Mouse (Mus musculus) neural tube, embryonic 11.5 days (tissue): ENCODE data around the gene Trim34a. TPM values are rescaled to one million over a fixed set of nuclear protein-coding genes. Genes with fewer than 3 reads are reported as not detected.
A peak's percentile ranks its signal among the peaks of the same experiment; 100 is the strongest.

ENCODE experiments used
- ATAC-seq: fragments of 200-750 bp; cut with Nextera tagmentation; 2 replicates; pipeline ENCODE4 v1.8.0; 2017; ENCODE audit warnings: moderate number of reproducible peaks, mild to moderate bottlenecking, moderate TSS enrichment, moderate library complexity; ENCODE audit not compliant: insufficient read depth, low FRiP score, low TSS enrichment
- DNase-seq: peaks from one replicate; pipeline ENCODE4 v3.0.0-alpha.2; 2015; ENCODE audit warnings: low spot score
- H3K27ac ChIP-seq: fragments of 300-500 bp; sonication (generic); 2 replicates; pipeline ENCODE4 v1.5.1; 2014; ENCODE audit warnings: low read depth, mild to moderate bottlenecking, low read length
- H3K27me3 ChIP-seq: fragments of 300-500 bp; sonication (generic); 2 replicates; pipeline ENCODE4 v1.6.1; 2014; ENCODE audit warnings: mild to moderate bottlenecking, low read length, mixed read lengths; ENCODE audit not compliant: control insufficient read depth, insufficient read depth
- H3K36me3 ChIP-seq: fragments of 300-500 bp; sonication (generic); 2 replicates; pipeline ENCODE4 v1.6.1; 2014; ENCODE audit warnings: mild to moderate bottlenecking, low read length, moderate library complexity, mixed read lengths; ENCODE audit not compliant: control insufficient read depth, insufficient read depth
- H3K4me1 ChIP-seq: fragments of 300-500 bp; sonication (generic); 2 replicates; pipeline ENCODE4 v1.6.1; 2014; ENCODE audit warnings: low read length, mixed read lengths; ENCODE audit not compliant: control insufficient read depth, insufficient read depth
- H3K4me2 ChIP-seq: fragments of 300-500 bp; sonication (generic); 2 replicates; pipeline ENCODE4 v1.6.1; 2014; ENCODE audit warnings: low read depth, mild to moderate bottlenecking, moderate library complexity
- H3K4me3 ChIP-seq: fragments of 300-500 bp; sonication (generic); 2 replicates; pipeline ENCODE4 v1.5.1; 2014; ENCODE audit warnings: low read depth, low read length
- H3K9ac ChIP-seq: fragments of 300-500 bp; sonication (generic); 2 replicates; pipeline ENCODE4 v1.6.1; 2014; ENCODE audit warnings: mild to moderate bottlenecking, low read length
- H3K9me3 ChIP-seq: fragments of 300-500 bp; sonication (generic); 2 replicates; pipeline ENCODE4 v1.6.1; 2016; ENCODE audit warnings: low read length; ENCODE audit not compliant: control insufficient read depth
- WGBS: fragments of 180-500 bp; shearing (Covaris S2); extraction: QIAGEN DNeasy Blood & Tissue Kit; methylation state at CpG from one replicate; pipeline ENCODE4 v1.1.7; 2014; 5-methylcytosine and 5-hydroxymethylcytosine counted together
- polyA plus RNA-seq: library from polyadenylated mRNA; unstranded; fragments of >200 nt; fragmentation: Nextera tagmentation; extraction: Ambion mirVana; gene quantifications from 2 replicates; pipeline ENCODE4 v1.2.1, GENCODE M21; 2014

The Trim34a gene
- 0.74 and 0.84 TPM in 2 replicates for polyA plus RNA-seq

DNA sequence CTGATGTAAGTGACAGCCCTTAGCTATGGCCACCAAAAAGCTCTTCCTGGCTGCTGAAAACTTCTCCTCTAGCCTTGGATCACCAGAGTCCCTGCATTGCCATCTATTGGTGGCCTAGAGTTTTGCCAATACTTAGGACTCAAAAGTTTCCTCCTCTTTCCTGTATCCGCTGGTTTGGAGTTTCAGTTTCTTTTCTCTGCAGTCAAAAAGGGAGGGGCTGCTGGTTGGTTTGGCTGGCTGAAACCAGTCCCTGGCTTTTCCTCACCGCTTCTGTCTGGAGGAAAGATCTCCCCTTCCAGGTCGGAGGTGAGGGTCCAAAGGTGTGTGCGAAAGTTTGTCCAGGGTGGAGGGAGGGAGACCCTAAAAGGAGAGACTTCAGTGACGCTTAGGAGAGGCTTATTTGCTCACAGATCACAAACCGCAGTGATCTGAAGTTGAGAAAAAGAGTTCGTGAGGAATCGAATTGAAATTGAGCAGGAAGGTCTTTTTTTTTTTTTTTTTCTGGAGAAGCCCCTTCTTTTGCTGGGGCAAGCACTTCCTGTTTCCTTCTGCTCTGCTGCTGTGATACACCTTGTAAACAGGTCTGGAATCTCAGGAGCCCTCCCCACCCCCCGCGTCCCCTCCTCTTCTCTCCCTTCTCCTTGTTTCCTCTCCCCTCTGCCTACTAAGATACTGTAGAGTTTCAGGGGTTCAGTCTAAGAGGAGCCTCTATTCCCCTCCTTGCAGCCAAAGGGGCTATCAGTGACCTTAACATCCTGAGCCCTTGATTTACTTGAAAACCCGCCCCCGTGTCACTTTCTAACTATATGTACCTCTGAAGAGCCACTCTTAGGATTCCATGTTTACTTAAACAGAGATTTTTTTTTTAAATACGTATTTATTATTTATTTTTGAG, at the start of gene Trim34a:
Gene Trim34a (plus strand): TSS at position 171 of the 895 bp plus-strand sequence.
- DNase-seq = peak; percentile 52
- peak; percentile 35; the same call in 1 of the 2 replicates for ATAC-seq
- 14% methylated on average over 13 of the region's 13 CpGs for WGBS
- no peaks in the 10 kb centered on the region for H3K36me3 ChIP-seq
- peak within 1 kb of the TSS; percentile 48 for H3K9ac ChIP-seq
- H3K27me3 ChIP-seq = no peaks in the 10 kb centered on the region
- no peak within 1 kb of the TSS for H3K27ac ChIP-seq
- peak within 1 kb of the TSS; percentile 28 for H3K4me3 ChIP-seq
- H3K4me1 ChIP-seq = no peaks in the 10 kb centered on the region
- H3K9me3 ChIP-seq = no peaks in the 10 kb centered on the region
- peak within 1 kb of the TSS; percentile 41 for H3K4me2 ChIP-seq

DNA sequence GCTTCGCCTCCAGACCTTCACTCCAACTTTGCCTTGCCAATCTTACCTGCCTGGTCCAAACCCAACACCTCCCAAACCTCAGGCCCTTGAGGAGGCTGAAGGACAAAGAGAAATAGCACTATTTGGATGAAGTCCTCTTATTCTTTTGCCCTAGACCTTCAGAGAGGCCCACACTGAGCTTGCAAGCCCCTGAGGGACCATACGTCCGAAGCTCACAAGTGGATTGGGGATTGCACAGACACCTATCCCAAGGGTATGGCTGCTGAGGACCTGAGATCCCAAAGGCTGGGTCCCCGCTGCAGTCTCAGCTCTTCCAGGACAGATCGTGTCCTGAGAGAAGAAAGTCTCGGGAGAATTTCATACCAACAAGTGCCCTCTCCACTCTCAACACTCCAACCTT, 48.4 kb upstream of the Trim34a start, which contains the start of gene Olfr649:
Gene Olfr649 (minus strand): TSS at position 101 of the 400 bp plus-strand sequence.
- ATAC-seq (no peak), DNase-seq (no peak)
- WGBS = 88% methylated on average over 6 of the region's 6 CpGs
- H3K9ac ChIP-seq = no peak within 1 kb of the TSS
- no peaks in the 10 kb centered on the region for H3K9me3 ChIP-seq
- no peak within 1 kb of the TSS for H3K4me2 ChIP-seq
- H3K4me3 ChIP-seq = no peak within 1 kb of the TSS
- H3K4me1 ChIP-seq = no peaks in the 10 kb centered on the region
- H3K27ac ChIP-seq = no peak within 1 kb of the TSS
- no peaks in the 10 kb centered on the region for H3K36me3 ChIP-seq
- H3K27me3 ChIP-seq = no peaks in the 10 kb centered on the region

DNA sequence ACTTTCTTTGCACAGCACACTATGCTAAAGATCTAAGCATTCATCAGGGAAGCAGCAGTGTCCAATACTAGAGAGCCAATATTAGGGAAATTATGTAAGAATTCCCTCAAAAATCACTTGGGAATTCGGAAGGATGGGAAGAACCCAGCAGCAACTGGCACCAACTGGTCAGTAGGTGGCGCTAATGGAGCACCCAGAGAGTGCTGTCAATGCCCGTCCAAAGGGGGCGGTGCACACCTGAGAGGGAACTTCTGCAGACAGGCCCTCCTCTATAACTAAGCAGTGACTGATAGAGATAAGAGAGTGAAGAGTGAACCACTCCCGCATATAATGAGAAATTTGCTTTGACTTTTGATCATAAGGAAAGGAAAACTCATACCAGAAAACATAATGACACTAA, 44.4 kb upstream of the Trim34a start:
- Histone ChIP-seq H3K27ac (no peak overlapping the region), H3K4me1 (no peaks in the 10 kb centered on the region), H3K4me2 (no peak overlapping the region), H3K9me3 (no peaks in the 10 kb centered on the region), H3K27me3 (no peaks in the 10 kb centered on the region), H3K36me3 (no peaks in the 10 kb centered on the region), H3K4me3 (no peak overlapping the region), H3K9ac (no peak overlapping the region)
- WGBS = 9% methylated on average over 5 of the region's 5 CpGs
- DNase-seq = peak; percentile 72
- peak; percentile 31; the same call in 1 of the 2 replicates for ATAC-seq

DNA sequence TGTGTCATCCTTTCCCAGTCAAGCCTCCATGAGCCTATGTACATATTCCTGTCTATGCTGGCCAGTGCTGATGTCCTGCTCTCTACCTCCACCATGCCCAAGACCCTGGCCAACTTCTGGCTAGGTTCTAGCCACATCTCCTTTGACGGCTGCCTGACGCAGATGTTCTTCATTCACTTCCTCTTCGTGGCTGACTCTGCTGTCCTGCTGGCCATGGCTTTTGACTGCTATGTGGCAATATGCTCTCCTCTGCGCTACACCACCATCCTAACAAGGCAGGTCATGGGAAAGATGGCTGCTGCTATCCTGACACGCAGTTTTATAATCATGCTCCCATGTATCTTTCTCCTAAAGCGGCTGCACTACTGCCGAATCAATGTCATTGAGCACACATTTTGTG, 38.1 kb upstream of the Trim34a start:
- Histone ChIP-seq H3K36me3 (no peaks in the 10 kb centered on the region), H3K27me3 (no peaks in the 10 kb centered on the region), H3K4me1 (no peaks in the 10 kb centered on the region), H3K9ac (no peak overlapping the region), H3K4me3 (no peak overlapping the region), H3K27ac (no peak overlapping the region), H3K4me2 (no peak overlapping the region), H3K9me3 (no peaks in the 10 kb centered on the region)
- ATAC-seq = no peak
- no peak for DNase-seq
- 97% methylated on average over 7 of the region's 7 CpGs for WGBS

DNA sequence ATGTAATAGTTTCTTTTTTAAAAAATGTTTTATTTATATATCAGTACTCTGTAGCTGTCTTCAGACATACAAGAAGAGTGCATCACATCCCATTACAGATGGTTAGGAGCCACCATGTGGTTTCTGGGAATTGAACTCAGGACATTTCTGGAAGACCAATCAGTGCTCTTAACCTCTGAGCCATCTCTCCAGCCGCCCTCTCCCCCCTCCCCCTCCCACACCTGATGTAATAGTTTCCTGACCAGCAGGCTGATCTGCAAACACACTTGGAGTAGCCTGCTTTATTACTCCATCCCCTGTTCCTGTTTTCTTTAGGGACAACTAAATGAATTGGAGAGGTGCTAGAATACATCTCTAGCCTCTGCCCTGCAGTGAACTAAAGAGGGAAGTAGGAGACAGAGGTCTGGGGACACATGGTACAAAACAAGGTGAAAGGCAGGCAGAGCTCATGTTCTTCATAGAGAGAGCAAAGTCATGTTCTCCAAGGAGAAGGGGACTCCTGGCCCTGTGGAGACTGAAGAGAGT, 28.2 kb upstream of the Trim34a start:
- Histone ChIP-seq H3K9me3 (no peaks in the 10 kb centered on the region), H3K4me1 (0 out of 2 replicates have a peak, but pooled peaks cover 3% of the 10 kb centered on the region), H3K9ac (no peak overlapping the region), H3K36me3 (no peaks in the 10 kb centered on the region), H3K4me2 (no peak overlapping the region), H3K27ac (no peak overlapping the region), H3K4me3 (no peak overlapping the region), H3K27me3 (no peaks in the 10 kb centered on the region)
- ATAC-seq = no peak
- DNase-seq = no peak
- 63% methylated on average over 1 of the region's 1 CpGs for WGBS

DNA sequence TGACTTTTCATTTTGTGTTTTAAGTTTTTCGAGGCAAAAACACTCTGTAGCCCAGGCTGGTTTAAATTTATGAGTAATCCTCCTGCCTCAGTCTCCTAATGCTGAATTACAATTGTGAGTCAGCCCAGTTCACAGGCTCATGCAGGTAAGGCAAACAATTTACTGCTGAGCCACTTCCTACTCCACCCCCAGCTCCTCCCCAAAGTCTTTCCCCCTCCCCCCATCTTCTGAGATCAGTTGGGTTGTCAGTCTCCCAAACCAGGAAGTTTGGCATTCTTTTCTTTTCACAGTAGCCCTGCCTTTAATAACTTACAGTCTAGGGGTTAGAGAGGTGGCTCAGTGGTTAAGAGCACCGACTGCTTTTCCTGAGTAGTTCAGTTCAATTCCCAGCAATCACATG, 26.4 kb upstream of the Trim34a start:
- Histone ChIP-seq H3K4me1 (0 out of 2 replicates have a peak, but pooled peaks cover 3% of the 10 kb centered on the region), H3K4me2 (no peak overlapping the region), H3K27ac (no peak overlapping the region), H3K9ac (no peak overlapping the region), H3K36me3 (no peaks in the 10 kb centered on the region), H3K4me3 (no peak overlapping the region), H3K27me3 (no peaks in the 10 kb centered on the region), H3K9me3 (no peaks in the 10 kb centered on the region)
- WGBS = 77% methylated on average over 2 of the region's 2 CpGs
- no peak for ATAC-seq
- DNase-seq = no peak

DNA sequence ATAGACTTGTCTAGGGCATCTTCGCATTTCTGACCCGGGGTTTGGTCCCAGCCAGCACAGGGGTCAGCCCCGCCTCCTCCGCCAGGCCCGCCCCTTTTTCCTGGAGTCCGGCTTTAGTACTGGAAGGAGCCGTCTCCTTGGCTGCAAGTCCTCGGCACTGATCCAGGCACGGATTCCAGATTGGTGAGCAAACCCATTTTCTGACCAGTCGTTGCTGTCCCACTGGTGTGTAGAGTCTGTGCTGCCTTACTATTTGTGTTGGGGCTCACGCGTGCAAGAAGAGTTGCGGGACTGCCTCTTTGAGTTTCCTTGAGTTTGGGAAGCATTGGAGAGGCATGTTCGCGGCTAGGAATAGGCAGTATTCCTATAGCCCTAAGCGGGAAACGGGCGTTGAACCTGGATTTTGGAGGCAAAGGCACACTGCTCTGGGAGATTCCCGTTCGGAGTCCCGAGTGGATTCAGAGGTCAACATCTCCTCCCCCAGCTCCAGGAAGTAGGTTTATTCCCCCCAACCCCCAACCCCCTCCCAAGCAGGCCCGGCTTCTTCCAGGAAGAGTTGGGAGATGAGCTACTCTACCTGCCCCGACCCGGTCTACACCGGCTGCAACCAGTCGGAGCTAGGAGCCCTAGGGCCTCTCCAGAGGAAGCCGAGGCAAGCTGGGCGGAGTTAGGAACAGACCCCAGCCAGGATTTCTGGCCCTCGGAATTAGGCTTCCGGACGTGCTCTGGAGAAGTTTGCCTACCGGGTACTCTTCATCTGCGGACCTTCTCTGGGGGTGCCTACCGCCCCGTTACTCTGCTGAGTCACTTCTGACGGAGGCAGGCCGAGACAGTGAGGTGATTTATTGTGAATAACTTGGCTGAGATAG, 25.3 kb upstream of the Trim34a start, which contains the start of gene Trim6:
Gene Trim6 (plus strand): TSS at position 93 of the 869 bp plus-strand sequence.
- Histone ChIP-seq H3K27me3 (no peaks in the 10 kb centered on the region), H3K9me3 (no peaks in the 10 kb centered on the region), H3K4me3 (peak within 1 kb of the TSS; percentile 31), H3K36me3 (no peaks in the 10 kb centered on the region), H3K27ac (no peak within 1 kb of the TSS), H3K4me1 (0 out of 2 replicates have a peak, but pooled peaks cover 3% of the 10 kb centered on the region), H3K4me2 (peak within 1 kb of the TSS; percentile 65), H3K9ac (peak within 1 kb of the TSS; percentile 35)
- 2% methylated on average over 37 of the region's 37 CpGs for WGBS
- ATAC-seq (peak; percentile 76), DNase-seq (peak; percentile 72)

DNA sequence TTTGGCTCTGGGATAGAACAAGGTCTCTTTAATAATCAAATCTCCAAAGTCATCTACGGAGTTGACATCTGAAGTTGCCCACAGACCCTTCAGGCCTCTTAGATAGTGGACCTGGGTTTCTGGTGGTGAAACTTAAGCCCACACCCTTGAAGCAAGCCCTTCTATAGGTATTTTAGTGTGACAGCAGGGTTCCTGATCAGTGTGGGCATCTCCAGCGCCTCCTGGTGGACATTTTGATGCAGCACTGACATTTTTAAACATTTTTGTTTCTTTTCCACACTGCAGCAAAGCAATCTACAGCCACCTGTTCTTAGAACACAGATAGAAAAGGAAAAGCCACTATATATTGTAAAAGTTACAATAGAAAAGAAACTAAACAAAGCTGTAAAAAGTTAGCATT, 13.1 kb upstream of the Trim34a start:
- no peaks in the 10 kb centered on the region for H3K27me3 ChIP-seq
- no peak for DNase-seq
- H3K4me3 ChIP-seq = no peak overlapping the region
- H3K9me3 ChIP-seq = no peaks in the 10 kb centered on the region
- no peaks in the 10 kb centered on the region for H3K4me1 ChIP-seq
- no peak overlapping the region for H3K9ac ChIP-seq
- 28% methylated on average over 2 of the region's 2 CpGs for WGBS
- no peak overlapping the region for H3K4me2 ChIP-seq
- H3K36me3 ChIP-seq = no peaks in the 10 kb centered on the region
- no peak for ATAC-seq
- H3K27ac ChIP-seq = no peak overlapping the region
